Comparison of ENCODE assay signal across 9 mouse cellular contexts in the genomic region with DNA sequence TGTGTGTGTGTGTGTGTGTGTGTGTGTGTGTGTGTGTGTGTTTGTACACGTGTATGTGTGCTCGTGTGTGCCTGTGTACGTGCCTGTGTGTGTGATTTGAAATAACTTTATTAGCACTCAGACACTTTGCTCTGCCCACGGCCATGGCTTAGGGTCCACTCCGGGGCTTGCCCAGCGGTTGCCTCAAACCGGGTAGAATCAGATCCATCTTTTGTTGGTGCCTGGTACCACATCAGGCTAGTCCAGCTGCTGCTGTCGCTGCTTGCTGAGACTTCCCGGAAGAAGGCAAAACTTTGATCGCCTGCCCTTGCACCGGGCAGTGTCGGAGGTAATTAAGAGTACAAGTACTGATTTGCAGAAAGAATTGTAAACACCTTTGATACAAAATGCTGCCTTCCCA. TPM values are rescaled to one million over a fixed set of nuclear protein-coding genes. Genes with fewer than 3 reads are reported as not detected.
A peak's percentile ranks its signal among the peaks of the same experiment; 100 is the strongest.
DNase-seq lines count a peak whose midpoint lies in the region; ATAC-seq and TF ChIP-seq lines count a peak whose summit lies in the region.
"Had no signal": no experiment of that assay in that cellular context is flagged by ENCODE, and none has a peak within 500 bp of the region (broad histone marks: within the 10 kb centered on the region; RNA-seq: fewer than 3 reads in every experiment).

No protein-coding gene starts in this region.

- no peak overlapping the region for H3K4me3 ChIP-seq in midbrain, embryonic 10.5 days
- no peak overlapping the region for H3K4me3 ChIP-seq in midbrain, embryonic 14.5 days (replicated peaks; ENCODE audit: low read depth, low read length)
- no peak overlapping the region for H3K4me3 ChIP-seq in hindbrain, embryonic 11.5 days (ENCODE audit: low read depth, low read length)
- H3K4me3 ChIP-seq in limb, embryonic 10.5 days, result peak overlapping the region; percentile 28
- H3K4me3 ChIP-seq in stomach, embryonic 14.5 days (ENCODE audit: low read depth, low read length), result no peak overlapping the region
- no peak overlapping the region for H3K4me3 ChIP-seq in heart, adult 2 months

- H3K79me2 ChIP-seq in heart, adult 2 months (replicated peaks; ENCODE audit: control insufficient read depth, insufficient read depth, low read length), result no peaks in the 10 kb centered on the region

- H3K27ac ChIP-seq in midbrain, embryonic 10.5 days (replicated peaks), result 0 out of 2 replicates have a peak overlapping the region, but pooled peaks have one; percentile 42
- no peak overlapping the region for H3K27ac ChIP-seq in midbrain, embryonic 14.5 days (replicated peaks; ENCODE audit: low read depth, low read length)
- H3K27ac ChIP-seq in hindbrain, embryonic 11.5 days (ENCODE audit: low read depth, low read length), result peak overlapping the region; percentile 84
- H3K27ac ChIP-seq in limb, embryonic 10.5 days, result peak overlapping the region; percentile 75
- no peak overlapping the region; the same call in 1 of the 2 replicates for H3K27ac ChIP-seq in stomach, embryonic 14.5 days (ENCODE audit: low read length)
- H3K27ac ChIP-seq in heart, adult 2 months, result no peak overlapping the region

- peaks cover 50% of the 10 kb centered on the region for H3K4me1 ChIP-seq in midbrain, embryonic 10.5 days
- H3K4me1 ChIP-seq in midbrain, embryonic 14.5 days (ENCODE audit: control insufficient read depth, insufficient read depth, low read length), result peaks cover 31% of the 10 kb centered on the region
- peaks cover 6% of the 10 kb centered on the region; the same call in 1 of the 2 replicates for H3K4me1 ChIP-seq in hindbrain, embryonic 11.5 days (replicated peaks; ENCODE audit: control insufficient read depth, insufficient read depth, low read length)
- peaks cover 74% of the 10 kb centered on the region for H3K4me1 ChIP-seq in limb, embryonic 10.5 days
- H3K4me1 ChIP-seq in stomach, embryonic 14.5 days (ENCODE audit: control insufficient read depth, insufficient read depth, low read length), result peaks cover 38% of the 10 kb centered on the region
- peaks cover 3% of the 10 kb centered on the region for H3K4me1 ChIP-seq in heart, adult 2 months (ENCODE audit: control insufficient read depth, insufficient read depth, low read length)

- H3K27me3 ChIP-seq in midbrain, embryonic 10.5 days (ENCODE audit: low read depth, poor library complexity, severe bottlenecking), result no peaks in the 10 kb centered on the region
- H3K27me3 ChIP-seq in midbrain, embryonic 14.5 days (ENCODE audit: control insufficient read depth, insufficient read depth, low read length), result no peaks in the 10 kb centered on the region
- no peaks in the 10 kb centered on the region for H3K27me3 ChIP-seq in hindbrain, embryonic 11.5 days (ENCODE audit: control insufficient read depth, insufficient read depth, low read length)
- no peaks in the 10 kb centered on the region for H3K27me3 ChIP-seq in limb, embryonic 10.5 days (ENCODE audit: low read depth, poor library complexity, severe bottlenecking)
- no peaks in the 10 kb centered on the region for H3K27me3 ChIP-seq in stomach, embryonic 14.5 days (ENCODE audit: control insufficient read depth, insufficient read depth, low read length)
- H3K27me3 ChIP-seq in heart, adult 2 months (ENCODE audit: control insufficient read depth, insufficient read depth, low read length), result no peaks in the 10 kb centered on the region

- no peak overlapping the region for H3K9ac ChIP-seq in midbrain, embryonic 14.5 days (replicated peaks; ENCODE audit: low read length)
- no peak overlapping the region for H3K9ac ChIP-seq in hindbrain, embryonic 11.5 days (ENCODE audit: low read depth, low read length)
- H3K9ac ChIP-seq in stomach, embryonic 14.5 days (replicated peaks; ENCODE audit: low read depth, low read length), result no peak overlapping the region
- H3K9ac ChIP-seq in heart, adult 2 months (ENCODE audit: low read depth, low read length), result no peak overlapping the region

- no peaks in the 10 kb centered on the region for H3K9me3 ChIP-seq in midbrain, embryonic 10.5 days (replicated peaks)
- H3K9me3 ChIP-seq in midbrain, embryonic 14.5 days (ENCODE audit: control insufficient read depth, low read length), result no peaks in the 10 kb centered on the region
- H3K9me3 ChIP-seq in hindbrain, embryonic 11.5 days (ENCODE audit: control insufficient read depth, low read length), result no peaks in the 10 kb centered on the region
- no peaks in the 10 kb centered on the region for H3K9me3 ChIP-seq in limb, embryonic 10.5 days (replicated peaks)
- no peaks in the 10 kb centered on the region for H3K9me3 ChIP-seq in stomach, embryonic 14.5 days (ENCODE audit: control insufficient read depth, low read depth, low read length)

- H3K36me3 ChIP-seq in midbrain, embryonic 10.5 days, result no peaks in the 10 kb centered on the region
- no peaks in the 10 kb centered on the region for H3K36me3 ChIP-seq in midbrain, embryonic 14.5 days (ENCODE audit: control insufficient read depth, insufficient read depth, low read length)
- no peaks in the 10 kb centered on the region for H3K36me3 ChIP-seq in hindbrain, embryonic 11.5 days (ENCODE audit: control insufficient read depth, insufficient read depth, low read length)
- no peaks in the 10 kb centered on the region; the same call in 1 of the 2 replicates for H3K36me3 ChIP-seq in limb, embryonic 10.5 days
- H3K36me3 ChIP-seq in stomach, embryonic 14.5 days (ENCODE audit: control insufficient read depth, insufficient read depth, low read length), result peaks cover 3% of the 10 kb centered on the region; the same call in 1 of the 2 replicates
- H3K36me3 ChIP-seq in heart, adult 2 months (ENCODE audit: control insufficient read depth, insufficient read depth, low read length), result no peaks in the 10 kb centered on the region

- TF ChIP-seq POLR2A in heart, adult 2 months (IDR thresholded peaks at IDR 0.05; ENCODE audit: insufficient read depth, low read depth, low read length), result no peak

- WGBS in midbrain, embryonic 10.5 days, result 71% methylated on average over 12 of the region's 12 CpGs
- WGBS in midbrain, embryonic 14.5 days, result 35% methylated on average over 12 of the region's 12 CpGs
- 38% methylated on average over 12 of the region's 12 CpGs for WGBS in hindbrain, embryonic 11.5 days
- 20% methylated on average over 12 of the region's 12 CpGs for WGBS in limb, embryonic 10.5 days
- 17% methylated on average over 12 of the region's 12 CpGs for WGBS in stomach, embryonic 14.5 days
- 83% methylated on average over 12 of the region's 12 CpGs for WGBS in heart, adult 2 months

- no peak for TF ChIP-seq CTCF in heart, adult 2 months (IDR thresholded peaks at IDR 0.05)

- intact Hi-C loops in heart, adult 2 months (cut with DNase I), result no loop called here
- intact Hi-C loops in heart, postnatal 25 days (cut with DNase I), result loop anchor here (10.0 kb wide), 1 partner anchor 635 kb away; no protein-coding TSS in a partner anchor

- no peak for ATAC-seq in midbrain, embryonic 14.5 days (ENCODE audit: low FRiP score, low TSS enrichment)
- no peak for ATAC-seq in hindbrain, embryonic 11.5 days (ENCODE audit: low FRiP score)
- ATAC-seq in stomach, embryonic 14.5 days (ENCODE audit: insufficient number of reproducible peaks, insufficient read depth, low FRiP score, low read depth), result no peak

- no peak for TF ChIP-seq EP300 in heart, adult 2 months (IDR thresholded peaks at IDR 0.05; ENCODE audit: insufficient read depth, low read depth, low read length)

- DNase-seq in midbrain, embryonic 10.5 days (ENCODE audit: low spot score), result no peak
- DNase-seq in midbrain, embryonic 14.5 days, result no peak
- DNase-seq in hindbrain, embryonic 11.5 days (ENCODE audit: low spot score), result peak; percentile 50
- DNase-seq in limb, embryonic 10.5 days (ENCODE audit: low spot score), result no peak
- DNase-seq in ovary, postnatal 10 days (ENCODE audit: low spot score), result no peak
- DNase-seq in heart, adult 2 months, result no peak
- no peak for DNase-seq in heart, postnatal 25 days (ENCODE audit: low spot score)
- DNase-seq: lung, adult 2 months had no signal

- no peak overlapping the region for H3K4me2 ChIP-seq in midbrain, embryonic 14.5 days (ENCODE audit: low read length)
- 0 out of 2 replicates have a peak overlapping the region, but pooled peaks have one; percentile 11 for H3K4me2 ChIP-seq in hindbrain, embryonic 11.5 days (replicated peaks; ENCODE audit: low read depth, low read length)
- peak overlapping the region; percentile 33 for H3K4me2 ChIP-seq in stomach, embryonic 14.5 days (replicated peaks; ENCODE audit: low read depth, low read length)

RNA-seq across cellular contexts. Expression of gene Tshz3, which starts 12.1 kb away (rescaled TPM):
- 2.3 and 2.4 TPM in 2 replicates for polyA plus RNA-seq in midbrain, embryonic 10.5 days (2016; fragmentation: Nextera tagmentation; extraction: Ambion mirVana)
- 13.6 TPM in 2 replicates for polyA plus RNA-seq in midbrain, embryonic 14.5 days (2014; fragmentation: Nextera tagmentation; extraction: Ambion mirVana)
- polyA plus RNA-seq in hindbrain, embryonic 11.5 days (2014; fragmentation: Nextera tagmentation; extraction: Ambion mirVana), result 14.4 and 21.3 TPM in 2 replicates
- polyA plus RNA-seq in limb, embryonic 10.5 days (2016; fragmentation: Nextera tagmentation; extraction: Ambion mirVana), result 9.2 and 10.6 TPM in 2 replicates
- polyA plus RNA-seq in stomach, embryonic 14.5 days (2014; fragmentation: Nextera tagmentation; extraction: Ambion mirVana), result 21.6 and 23.3 TPM in 2 replicates
- total RNA-seq in heart, adult 2 months (2021), result 1 to 10 TPM; 3.5 to 4.3 TPM
- 1.8 and 3.6 TPM in 2 replicates for polyA plus RNA-seq in heart, adult 2 months (2012; rRNA removed)
- 1 to 10 TPM; 3.8 to 4.8 TPM for total RNA-seq in heart, postnatal 25 days (2021)

Comparison
In these comparisons a context has a peak if more than half of its experiments do, and no peak if none do; other contexts are left out.
1. H3K27ac ChIP-seq: peak in midbrain, embryonic 10.5 days (single experiment), hindbrain, embryonic 11.5 days (single experiment) and limb, embryonic 10.5 days (single experiment); none in midbrain, embryonic 14.5 days (single experiment), stomach, embryonic 14.5 days (single experiment) and heart, adult 2 months (single experiment).